Mouse (Mus musculus) forebrain, embryonic 14.5 days (tissue): Measurements from ENCODE around the gene Cck. TPM values are rescaled to one million over a fixed set of nuclear protein-coding genes. Genes with fewer than 3 reads are reported as not detected.
"Not testable (repeated sequence)": the region's sequence is repeated elsewhere in the genome, so short reads cannot be mapped to it uniquely, and the experiment has no call there.

Experiments used
- ATAC-seq: fragments of 200-750 bp; cut with Nextera tagmentation; 2 replicates; pipeline ENCODE4 v1.8.0; 2017; ENCODE audit warnings: mild to moderate bottlenecking, moderate library complexity
- DNase-seq: peaks from one replicate; pipeline ENCODE4 v3.0.0-alpha.2; 2015; ENCODE audit warnings: low spot score
- H3K27ac ChIP-seq: fragments of 300-500 bp; sonication (generic); 2 replicates; pipeline ENCODE4 v1.5.1; 2014; ENCODE audit warnings: low read depth, mild to moderate bottlenecking, control low read depth, low read length, moderate library complexity
- H3K27me3 ChIP-seq: fragments of 300-500 bp; sonication (generic); replicated peaks from 2 replicates; pipeline ENCODE4 v1.6.1; 2014; ENCODE audit warnings: low read length, control low read depth, mixed read lengths; ENCODE audit not compliant: control insufficient read depth, insufficient read depth
- H3K36me3 ChIP-seq: fragments of 300-500 bp; sonication (generic); 2 replicates; pipeline ENCODE4 v1.6.1; 2014; ENCODE audit warnings: low read length, control low read depth; ENCODE audit not compliant: control insufficient read depth, insufficient read depth
- H3K4me1 ChIP-seq: fragments of 300-500 bp; sonication (generic); 2 replicates; pipeline ENCODE4 v1.6.1; 2014; ENCODE audit warnings: antibody characterized with exemption, low read length, control low read depth; ENCODE audit not compliant: control insufficient read depth, insufficient read depth
- H3K4me2 ChIP-seq: fragments of 300-500 bp; sonication (generic); 2 replicates; pipeline ENCODE4 v1.6.1; 2014; ENCODE audit warnings: mild to moderate bottlenecking, control low read depth, low read length
- H3K4me3 ChIP-seq: fragments of 300-500 bp; sonication (generic); 2 replicates; pipeline ENCODE4 v1.5.1; 2014; ENCODE audit warnings: low read depth, low read length, control low read depth
- H3K9ac ChIP-seq: fragments of 300-500 bp; sonication (generic); 2 replicates; pipeline ENCODE4 v1.6.1; 2014; ENCODE audit warnings: mild to moderate bottlenecking, low read length, control low read depth, moderate library complexity
- H3K9me3 ChIP-seq: fragments of 300-500 bp; sonication (generic); replicated peaks from 2 replicates; pipeline ENCODE4 v1.6.1; 2016; ENCODE audit warnings: low read length, control low read depth, mixed read lengths; ENCODE audit not compliant: control insufficient read depth
- WGBS: fragments of 180-500 bp; shearing (Covaris S2); extraction: QIAGEN DNeasy Blood & Tissue Kit; methylation state at CpG from one replicate; pipeline ENCODE4 v1.1.7; 2014; 5-methylcytosine and 5-hydroxymethylcytosine counted together
- polyA plus RNA-seq: library from polyadenylated mRNA; unstranded; fragments of >200 nt; fragmentation: Nextera tagmentation; extraction: Ambion mirVana; gene quantifications from 2 replicates; pipeline ENCODE4 v1.2.1, GENCODE M21; 2014

The Cck gene
- polyA plus RNA-seq, 1 experiment from 2014 or later, result 30.2 TPM

GRCm38 (mm10) chr9:121474771-121475170 lies 20.7 kb downstream of the Cck start:
- H3K27ac ChIP-seq, result no peak overlapping the region
- no peaks in the 10 kb centered on the region for H3K9me3 ChIP-seq
- H3K4me2 ChIP-seq, result no peak overlapping the region
- peaks cover 47% of the 10 kb centered on the region for H3K36me3 ChIP-seq
- H3K4me1 ChIP-seq, result peaks cover 4% of the 10 kb centered on the region; the same call in 1 of the 2 replicates
- H3K27me3 ChIP-seq, result no peaks in the 10 kb centered on the region
- H3K4me3 ChIP-seq, result no peak overlapping the region
- DNase-seq (no peak), ATAC-seq (no peak)
- 82% methylated on average over 5 of the region's 5 CpGs for WGBS
- no peak overlapping the region for H3K9ac ChIP-seq

- Histone ChIP-seq H3K36me3 (peaks cover 67% of the 10 kb centered on the region), H3K9me3 (no peaks in the 10 kb centered on the region), H3K4me2 (no peak overlapping the region), H3K4me1 (peaks cover 3% of the 10 kb centered on the region; the same call in 1 of the 2 replicates), H3K27me3 (no peaks in the 10 kb centered on the region), H3K27ac (no peak overlapping the region), H3K9ac (no peak overlapping the region), H3K4me3 (no peak overlapping the region)
- ATAC-seq (no peak), DNase-seq (no peak)
- WGBS, result 79% methylated on average over 6 of the region's 6 CpGs
Observed at GRCm38 (mm10) chr9:121469711-121470110, 25.8 kb downstream of the Cck start.

DNA sequence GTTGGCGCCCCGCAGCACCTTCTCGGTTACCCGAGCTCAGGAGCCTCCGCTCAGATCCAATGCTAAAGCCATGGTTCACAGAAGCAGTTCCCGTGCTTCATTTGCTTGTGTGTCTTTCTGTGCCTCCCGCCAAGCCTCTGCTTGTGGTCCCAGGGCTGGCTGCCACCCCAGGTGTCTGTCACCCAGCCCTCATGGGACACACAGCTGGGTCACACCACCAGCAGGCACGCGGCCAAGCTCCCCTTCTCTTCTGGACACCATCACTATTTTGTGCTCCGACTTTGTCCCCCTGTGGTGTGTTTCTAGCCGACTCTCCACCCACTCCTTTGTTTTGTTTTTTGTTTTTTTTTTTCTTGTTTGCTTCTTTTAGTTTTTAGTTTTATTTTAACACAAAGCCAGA lies 28.0 kb downstream of the Cck start:
- WGBS, result 81% methylated on average over 11 of the region's 11 CpGs
- DNase-seq, result no peak

DNA sequence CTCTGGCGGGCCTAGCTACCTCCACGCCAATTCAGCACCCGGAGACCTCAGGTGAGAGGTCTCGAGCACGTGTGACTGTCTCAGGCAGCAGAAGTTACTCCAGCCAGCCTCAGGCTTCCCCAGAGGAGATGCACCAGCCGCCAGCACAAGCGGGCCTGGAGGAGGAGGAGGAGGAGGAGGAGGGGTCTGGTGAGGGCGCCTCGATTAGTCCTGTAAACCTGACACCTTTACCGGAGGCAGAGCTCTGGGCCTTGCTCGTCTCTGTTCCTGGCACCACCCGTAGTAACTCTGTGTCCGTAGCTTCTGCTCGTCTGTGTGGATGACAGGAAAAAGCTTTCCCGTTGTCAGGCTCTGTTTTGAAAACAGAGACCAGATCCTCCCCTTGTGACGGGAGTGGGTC lies 35.0 kb downstream of the Cck start:
- H3K4me2 ChIP-seq, result no peak overlapping the region
- H3K27ac ChIP-seq, result no peak overlapping the region
- H3K9me3 ChIP-seq, result no peaks in the 10 kb centered on the region
- no peaks in the 10 kb centered on the region for H3K27me3 ChIP-seq
- H3K36me3 ChIP-seq, result peaks cover 83% of the 10 kb centered on the region
- H3K9ac ChIP-seq, result no peak overlapping the region
- ATAC-seq (no peak), DNase-seq (no peak)
- WGBS, result 79% methylated on average over 16 of the region's 16 CpGs
- no peaks in the 10 kb centered on the region for H3K4me1 ChIP-seq
- H3K4me3 ChIP-seq, result no peak overlapping the region

More for the DNA sequence above, 28.0 kb downstream of the Cck start:
- ATAC-seq, result no peak
- Histone ChIP-seq H3K4me1 (peaks cover 3% of the 10 kb centered on the region; the same call in 1 of the 2 replicates), H3K9me3 (no peaks in the 10 kb centered on the region), H3K4me3 (no peak overlapping the region), H3K4me2 (no peak overlapping the region), H3K36me3 (peaks cover 62% of the 10 kb centered on the region), H3K9ac (no peak overlapping the region), H3K27me3 (no peaks in the 10 kb centered on the region), H3K27ac (no peak overlapping the region)

- no peak overlapping the region for H3K27ac ChIP-seq
- H3K9ac ChIP-seq, result no peak overlapping the region
- peaks cover 88% of the 10 kb centered on the region for H3K36me3 ChIP-seq
Observed at GRCm38 (mm10) chr9:121459950-121460349, 35.5 kb downstream of the Cck start.

GRCm38 (mm10) chr9:121458466-121458865 lies 37.0 kb downstream of the Cck start:
- Histone ChIP-seq H3K4me1 (no peaks in the 10 kb centered on the region), H3K9ac (no peak overlapping the region), H3K4me3 (no peak overlapping the region), H3K9me3 (no peaks in the 10 kb centered on the region), H3K27ac (no peak overlapping the region), H3K4me2 (no peak overlapping the region), H3K36me3 (peaks cover 92% of the 10 kb centered on the region), H3K27me3 (no peaks in the 10 kb centered on the region)
- ATAC-seq, result no peak
- DNase-seq, result peak; percentile 50
- 27% methylated on average over 8 of the region's 8 CpGs for WGBS

More at GRCm38 (mm10) chr9:121459950-121460349, 35.5 kb downstream of the Cck start:
- 74% methylated on average over 2 of the region's 2 CpGs for WGBS
- Histone ChIP-seq H3K4me2 (no peak overlapping the region), H3K9me3 (no peaks in the 10 kb centered on the region), H3K4me3 (no peak overlapping the region), H3K4me1 (no peaks in the 10 kb centered on the region), H3K27me3 (no peaks in the 10 kb centered on the region)
- no peak for ATAC-seq
- no peak for DNase-seq

GRCm38 (mm10) chr9:121456739-121457515 lies 38.6 kb downstream of the Cck start:
- Histone ChIP-seq H3K4me2 (no peak overlapping the region), H3K9me3 (no peaks in the 10 kb centered on the region), H3K4me1 (no peaks in the 10 kb centered on the region), H3K4me3 (no peak overlapping the region), H3K27me3 (no peaks in the 10 kb centered on the region), H3K36me3 (peaks cover 91% of the 10 kb centered on the region), H3K27ac (no peak overlapping the region), H3K9ac (no peak overlapping the region)
- DNase-seq (no peak), ATAC-seq (no peak)
- 94% methylated on average over 13 of the region's 13 CpGs for WGBS

DNA sequence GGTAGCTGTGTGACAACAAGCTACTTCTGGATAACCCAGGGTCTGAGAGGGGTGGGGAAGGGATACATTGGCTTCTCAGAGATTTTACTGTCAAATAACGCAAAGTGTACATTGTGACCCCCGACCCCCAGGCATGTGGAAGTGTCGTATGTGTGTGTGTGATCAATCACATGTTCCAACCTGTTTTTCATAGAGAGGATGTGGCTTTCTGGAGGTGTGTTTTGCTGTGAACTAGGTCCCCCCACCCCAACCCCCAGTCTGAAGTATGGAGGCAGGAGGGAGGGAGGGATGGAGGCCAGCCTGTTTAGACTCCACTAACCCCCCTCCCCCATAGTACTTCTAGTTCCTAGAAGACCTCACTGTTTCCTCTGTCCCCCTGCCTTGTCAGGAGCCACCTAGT lies 40.6 kb downstream of the Cck start:
- Histone ChIP-seq H3K27ac (no peak overlapping the region), H3K36me3 (peaks cover 91% of the 10 kb centered on the region), H3K4me1 (no peaks in the 10 kb centered on the region), H3K27me3 (no peaks in the 10 kb centered on the region), H3K9me3 (no peaks in the 10 kb centered on the region), H3K4me3 (no peak overlapping the region), H3K9ac (no peak overlapping the region), H3K4me2 (no peak overlapping the region)
- no peak for ATAC-seq
- WGBS, result 90% methylated on average over 3 of the region's 3 CpGs
- no peak for DNase-seq

DNA sequence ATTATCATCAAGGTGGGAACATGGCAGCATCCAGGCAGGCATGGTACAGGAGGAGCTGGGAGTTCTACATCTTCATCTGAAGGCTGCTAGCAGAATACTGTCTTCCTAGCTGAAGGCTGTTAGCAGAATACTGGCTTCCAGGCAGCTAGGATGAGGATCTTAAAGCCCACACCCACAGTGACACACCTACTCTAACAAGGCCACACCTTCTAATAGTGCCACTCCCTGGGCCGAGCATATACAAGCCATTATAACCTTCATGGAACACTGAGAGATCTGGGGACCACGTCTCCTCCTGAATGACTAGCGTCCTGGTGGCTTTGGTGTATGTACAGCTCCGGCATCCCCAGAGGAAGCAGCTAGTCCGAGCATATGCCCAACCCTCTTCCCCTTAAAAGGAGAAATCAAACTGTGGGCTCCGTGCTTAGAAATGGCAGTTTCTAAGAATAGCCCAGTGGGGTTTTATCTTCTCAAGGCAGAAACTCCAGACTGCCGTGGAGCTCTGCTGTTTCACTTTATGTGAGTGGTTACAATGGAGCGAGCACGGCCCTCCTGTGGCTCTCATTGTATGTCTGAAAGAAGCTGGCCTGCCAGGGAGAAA lies 43.1 kb downstream of the Cck start:
- H3K9me3 ChIP-seq, H3K4me3 ChIP-seq, H3K4me1 ChIP-seq, H3K4me2 ChIP-seq, H3K27ac ChIP-seq, ATAC-seq, H3K9ac ChIP-seq, H3K27me3 ChIP-seq: not testable (repeated sequence)
- DNase-seq, result peak; percentile 17
- WGBS, result 40% methylated on average over 9 of the region's 9 CpGs
- peaks cover 95% of the 10 kb centered on the region for H3K36me3 ChIP-seq
